Mouse (Mus musculus) cerebellum, postnatal 4 days (tissue): Measurements from ENCODE around the gene Gm42715.
A peak's percentile ranks its signal among the peaks of the same experiment; 100 is the strongest.

ENCODE experiments used
- DNase-seq, 2 experiments: peaks; one replicate each; pipeline ENCODE4 v3.0.0; 2022; ENCODE audit warnings: low spot score in 2 of 2, mixed read lengths in 1 of 2

Gene Gm42715

DNA sequence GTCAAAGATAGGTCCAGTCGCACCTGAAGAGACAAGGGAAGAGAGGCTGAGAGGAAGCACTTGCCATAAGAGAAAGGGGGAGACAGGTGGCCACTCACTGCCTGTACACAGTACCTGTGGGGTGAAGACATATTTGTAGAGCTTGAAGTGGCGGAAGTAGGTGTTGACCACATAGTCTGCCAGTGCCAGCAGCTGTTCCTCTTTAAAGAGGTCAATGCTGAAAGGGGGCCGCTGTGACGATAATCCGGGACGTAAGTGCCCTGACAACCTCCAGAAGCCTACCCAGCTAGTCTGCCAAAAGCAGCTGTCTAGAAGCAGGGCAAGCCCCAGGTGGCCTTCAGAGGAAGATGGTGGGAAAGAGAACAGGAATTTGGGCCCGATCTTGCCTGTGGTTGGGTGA is 65.6 kb downstream of the Gm42715 start:
- no peak for DNase-seq

DNA sequence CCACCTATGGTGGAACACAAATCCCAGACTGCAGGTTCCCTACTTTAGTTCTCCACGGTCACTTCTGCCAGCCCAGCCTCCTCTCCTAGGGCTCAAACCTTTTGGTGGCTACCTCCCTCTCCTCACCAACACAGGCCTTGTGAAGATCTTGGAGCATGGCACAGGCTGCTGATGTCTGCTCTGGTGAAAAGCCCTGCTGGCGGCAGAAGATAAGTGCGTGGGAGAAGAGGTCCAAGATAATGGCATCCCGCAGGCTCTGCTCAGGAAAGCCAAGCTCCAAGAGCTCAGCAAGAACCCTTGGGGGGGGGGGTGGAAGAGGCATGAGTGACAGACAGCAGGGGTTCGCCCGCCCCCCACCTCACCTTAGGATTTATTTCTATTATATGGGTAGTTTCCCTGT is 66.8 kb downstream of the Gm42715 start:
- DNase-seq, result no peak

- DNase-seq, result no peak
Measured at GRCm38 (mm10) chr7:127587196-127587595, 67.8 kb downstream of the Gm42715 start.

GRCm38 (mm10) chr7:127588011-127588871 is 68.9 kb downstream of the Gm42715 start, which contains the start of the genes Ccdc189 and Rnf40:
Ccdc189 (minus strand) TSS chr7:127588595.
Rnf40 (plus strand) TSS chr7:127588767.
- DNase-seq, result peak; percentile 62 to 86

DNA sequence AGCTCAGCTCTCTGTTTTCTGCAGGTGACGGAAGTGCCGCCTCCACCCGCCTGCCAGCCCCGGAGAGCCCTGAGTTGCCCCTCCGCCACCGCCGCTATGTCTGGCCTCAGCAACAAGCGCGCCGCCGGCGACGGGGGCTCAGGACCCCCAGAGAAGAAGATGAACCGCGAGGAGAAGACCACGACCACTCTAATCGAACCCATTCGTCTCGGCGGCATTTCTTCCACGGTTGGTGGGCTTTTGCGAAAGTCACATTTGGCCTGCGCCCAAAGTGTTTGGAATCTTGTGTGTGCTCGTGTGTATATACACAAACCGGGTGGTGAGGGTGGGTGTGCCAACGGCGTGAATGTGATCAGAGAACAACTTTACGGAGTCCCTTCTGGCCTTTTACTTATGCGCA is 69.5 kb downstream of the Gm42715 start:
- no peak for DNase-seq

DNA sequence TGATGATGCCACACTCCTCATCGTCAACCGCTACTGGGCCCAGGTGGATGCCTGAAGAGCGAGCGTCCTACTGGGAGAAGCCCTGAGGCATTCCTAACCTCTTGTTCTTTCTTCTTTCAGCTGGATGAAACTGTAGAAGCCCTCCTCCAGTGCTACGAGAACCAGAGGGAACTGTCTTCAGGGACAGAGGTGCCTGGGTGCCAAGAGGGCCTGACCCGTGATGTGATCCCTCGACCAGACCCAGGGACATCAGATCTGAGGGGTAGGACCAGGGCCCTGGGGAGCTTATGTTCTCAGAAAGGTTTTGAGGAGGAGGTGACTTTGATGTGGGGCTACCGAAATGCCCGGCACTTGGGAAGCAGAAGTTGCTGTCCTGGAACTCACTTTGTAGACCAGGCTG is 70.3 kb downstream of the Gm42715 start:
- DNase-seq, result no peak

- no peak for DNase-seq
Measured at GRCm38 (mm10) chr7:127591108-127591507, 71.7 kb downstream of the Gm42715 start.

DNA sequence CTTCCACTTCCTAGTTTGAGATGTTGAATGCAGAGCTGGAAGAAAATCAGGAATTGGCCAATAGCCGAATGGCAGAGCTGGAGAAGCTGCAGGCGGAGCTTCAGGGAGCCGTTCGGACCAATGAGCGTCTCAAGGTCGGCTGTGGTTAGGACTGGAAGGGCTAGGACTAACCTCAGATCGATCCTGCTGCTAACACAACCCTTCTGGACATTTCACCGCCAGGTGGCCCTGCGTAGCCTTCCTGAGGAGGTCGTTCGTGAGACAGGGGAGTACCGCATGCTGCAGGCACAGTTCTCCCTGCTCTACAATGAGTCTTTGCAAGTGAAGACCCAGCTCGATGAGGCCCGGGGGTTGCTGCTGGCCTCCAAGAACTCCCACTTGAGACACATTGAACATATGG is 73.2 kb downstream of the Gm42715 start:
- DNase-seq, result no peak

DNA sequence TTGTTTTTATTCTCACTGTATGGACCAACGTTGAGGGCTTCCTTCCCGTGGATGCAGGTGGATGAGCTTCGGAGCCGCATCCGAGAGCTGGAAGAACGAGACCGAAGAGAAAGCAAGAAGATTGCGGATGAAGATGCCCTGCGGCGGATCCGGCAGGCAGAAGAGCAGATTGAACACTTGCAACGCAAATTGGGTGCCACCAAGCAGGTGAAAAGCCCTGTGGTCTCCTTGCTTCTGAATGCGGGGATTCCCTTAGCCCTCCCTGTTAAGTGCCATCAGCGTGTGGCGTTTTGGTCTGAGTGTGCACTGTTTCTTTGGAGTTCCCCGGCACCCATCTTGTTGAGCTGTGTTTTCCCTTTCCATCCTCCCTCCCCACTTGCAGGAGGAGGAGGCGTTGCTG is 77.4 kb downstream of the Gm42715 start:
- no peak for DNase-seq

DNA sequence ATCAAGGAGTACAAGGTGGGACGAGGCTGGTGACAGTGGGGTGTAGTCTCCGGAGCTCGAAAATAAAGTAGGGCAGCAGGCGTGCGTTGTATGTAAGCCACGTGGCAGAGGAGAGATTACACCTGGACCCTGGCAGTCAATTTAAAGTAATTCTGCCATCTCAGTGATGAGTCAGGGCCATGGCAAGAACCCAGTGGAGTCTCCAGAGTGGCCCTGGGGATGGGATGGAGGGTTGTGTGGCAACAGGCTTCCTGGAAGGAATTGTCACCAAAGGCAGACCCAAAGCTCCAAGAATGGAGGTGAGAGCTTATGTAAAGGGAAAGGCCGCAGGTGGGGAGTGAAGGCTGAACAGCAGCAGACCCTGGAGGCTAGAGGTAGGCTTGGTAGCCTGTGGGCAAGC is 81.2 kb downstream of the Gm42715 start:
- no peak for DNase-seq

DNA sequence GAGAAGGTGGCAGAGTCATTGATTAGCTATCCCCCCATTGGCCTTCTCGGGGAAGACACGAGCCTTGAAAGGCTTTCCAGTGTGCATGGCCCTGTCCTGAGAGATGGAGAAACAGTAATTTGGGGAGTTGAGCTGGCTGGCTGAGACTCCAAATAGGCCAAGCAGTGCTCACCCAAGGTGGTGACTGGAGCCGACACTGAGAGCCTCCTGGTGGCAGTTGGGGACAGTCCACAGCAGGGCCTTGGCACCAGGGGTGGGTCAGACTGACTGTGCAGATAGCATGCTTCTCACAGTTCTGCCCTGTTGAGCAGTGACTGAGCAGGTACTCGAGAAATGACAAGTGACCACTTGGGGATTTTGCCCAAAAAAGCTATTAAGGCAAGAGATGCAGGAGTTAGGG is 82.4 kb downstream of the Gm42715 start:
- DNase-seq, result no peak

DNA sequence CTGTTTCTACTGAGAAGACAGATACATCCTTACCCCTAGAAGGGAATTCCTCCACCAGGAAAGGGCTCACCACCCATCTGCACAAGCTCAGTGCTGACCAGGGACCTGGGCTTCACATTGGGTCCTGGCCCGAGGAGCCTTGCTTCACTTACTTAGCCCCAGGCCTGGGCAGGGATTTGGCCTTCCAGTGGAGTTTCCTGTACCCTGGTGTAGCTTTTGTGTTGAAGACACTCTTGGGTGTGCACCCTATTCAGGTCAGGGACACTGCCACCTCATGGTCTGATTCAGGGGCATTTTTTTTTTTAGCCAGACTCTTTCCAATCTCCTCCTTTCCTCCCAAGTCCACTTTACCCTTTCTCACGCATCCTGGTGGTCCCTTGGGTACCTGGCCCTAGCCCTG is 83.5 kb downstream of the Gm42715 start:
- no peak for DNase-seq

- no peak for DNase-seq
Measured at GRCm38 (mm10) chr7:127604256-127604655, 84.9 kb downstream of the Gm42715 start.

- DNase-seq, result no peak
Measured at GRCm38 (mm10) chr7:127607150-127607549, 87.8 kb downstream of the Gm42715 start.

DNA sequence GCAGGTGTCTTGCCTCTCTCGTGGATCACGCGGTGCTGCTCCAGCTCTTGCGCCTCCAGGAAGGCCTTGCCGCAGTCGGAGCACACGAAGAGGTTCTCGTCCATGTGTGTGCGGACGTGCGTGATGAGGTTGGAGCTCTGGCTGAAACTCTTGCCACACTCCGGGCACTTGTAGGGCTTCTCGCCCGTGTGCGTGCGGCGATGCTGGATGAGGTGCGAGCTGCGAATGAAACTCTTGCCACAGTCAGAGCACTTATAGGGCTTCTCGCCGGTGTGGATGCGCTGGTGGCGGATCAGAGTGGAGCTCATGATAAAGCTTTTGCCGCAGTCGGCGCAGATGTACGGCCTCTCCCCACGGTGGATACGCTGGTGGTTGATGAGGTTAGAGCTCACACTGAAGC is 91.6 kb downstream of the Gm42715 start:
- DNase-seq, result no peak

GRCm38 (mm10) chr7:127611561-127611960 is 92.2 kb downstream of the Gm42715 start:
- no peak for DNase-seq

GRCm38 (mm10) chr7:127613501-127613900 is 94.1 kb downstream of the Gm42715 start:
- no peak for DNase-seq

GRCm38 (mm10) chr7:127614091-127614490 is 94.7 kb downstream of the Gm42715 start:
- no peak for DNase-seq

GRCm38 (mm10) chr7:127614511-127614890 is 95.1 kb downstream of the Gm42715 start:
- DNase-seq, result peak in 1 of 2 experiments; percentile 26

DNA sequence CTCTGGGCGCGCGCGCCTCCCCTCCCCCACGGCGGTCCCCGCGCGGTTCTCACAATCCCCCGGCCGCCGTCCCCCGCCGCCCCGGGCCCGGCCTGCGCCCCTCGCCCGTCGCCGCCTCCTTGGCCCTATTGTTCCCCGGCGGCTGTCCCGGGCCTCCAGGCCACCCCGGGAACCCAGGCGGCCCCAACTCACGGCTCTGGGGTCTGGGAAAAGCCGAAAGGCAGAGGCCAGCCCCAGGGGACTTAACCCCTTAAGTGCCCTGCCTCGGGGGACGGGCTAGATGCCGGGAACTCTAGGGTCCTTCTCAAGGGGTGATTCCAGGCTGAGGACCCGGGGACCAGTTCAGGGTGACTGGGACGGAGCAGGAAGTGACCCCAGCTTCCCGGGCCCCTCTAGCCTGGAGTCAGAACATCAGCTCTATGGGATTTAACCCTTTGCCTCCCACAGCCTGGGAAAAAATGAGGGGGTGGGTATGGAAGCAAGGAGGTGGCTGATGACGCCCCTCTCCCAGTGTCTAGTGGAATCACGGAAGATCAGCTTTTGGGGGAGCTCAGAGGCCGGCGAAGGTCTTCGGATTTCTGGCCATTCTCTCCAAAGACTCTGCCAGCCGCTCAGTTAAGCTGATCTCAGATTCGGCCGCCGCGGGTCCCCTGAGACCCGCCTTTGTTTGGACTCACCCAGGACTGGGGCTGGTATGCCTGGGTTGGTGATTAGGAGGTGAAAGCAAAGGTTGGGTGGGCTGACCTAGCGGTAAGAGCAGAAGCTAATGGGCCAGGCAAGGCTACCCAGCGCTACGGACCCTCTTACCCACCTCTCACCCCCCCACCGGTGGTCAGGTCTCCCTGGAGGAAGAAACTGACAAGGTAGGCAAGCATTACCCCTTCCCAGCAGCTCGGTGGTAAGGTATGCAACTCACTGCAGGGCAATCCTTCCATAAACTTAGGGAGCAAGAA is 95.8 kb downstream of the Gm42715 start, which contains the start of gene Zfp629:
Gene Zfp629 (minus strand): TSS at position 907 of the 953 bp plus-strand sequence.
- peak; percentile 57 to 82 for DNase-seq

GRCm38 (mm10) chr7:127616336-127616735 is 97.0 kb downstream of the Gm42715 start:
- DNase-seq, result no peak
